Mouse (Mus musculus): ENCODE measurements around the gene Six1. TPM values are rescaled to one million over a fixed set of nuclear protein-coding genes. Genes with fewer than 3 reads are reported as not detected.
"Not testable (repeated sequence)": the region's sequence is repeated elsewhere in the genome, so short reads cannot be mapped to it uniquely, and the experiment has no call there.

Gene Six1
- polyA plus RNA-seq, 1 experiment from 2014 or later = 2.0 TPM

DNA sequence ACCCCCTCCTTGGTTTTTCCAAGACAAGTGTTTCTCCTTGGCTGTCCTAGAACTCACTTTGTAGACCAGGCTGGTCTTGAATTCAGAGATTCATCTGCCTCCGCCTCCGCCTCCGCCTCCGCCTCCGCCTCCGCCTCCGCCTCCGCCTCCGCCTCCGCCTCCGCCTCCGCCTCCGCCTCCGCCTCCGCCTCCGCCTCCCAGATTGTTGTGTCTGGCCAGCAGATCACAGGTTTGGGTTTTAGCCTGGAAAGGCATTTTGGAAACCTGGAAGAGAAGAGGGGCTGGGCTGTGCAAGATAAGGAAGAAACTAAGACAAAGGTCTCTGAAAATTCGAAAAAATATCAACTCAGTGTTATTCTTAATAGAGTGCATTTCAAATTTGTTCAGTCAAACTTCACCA, 51.4 kb downstream of the Six1 start:
- DNase-seq (ENCODE audit: low spot score) = not testable (repeated sequence)
- WGBS = 26% methylated on average over 17 of the region's 17 CpGs

DNA sequence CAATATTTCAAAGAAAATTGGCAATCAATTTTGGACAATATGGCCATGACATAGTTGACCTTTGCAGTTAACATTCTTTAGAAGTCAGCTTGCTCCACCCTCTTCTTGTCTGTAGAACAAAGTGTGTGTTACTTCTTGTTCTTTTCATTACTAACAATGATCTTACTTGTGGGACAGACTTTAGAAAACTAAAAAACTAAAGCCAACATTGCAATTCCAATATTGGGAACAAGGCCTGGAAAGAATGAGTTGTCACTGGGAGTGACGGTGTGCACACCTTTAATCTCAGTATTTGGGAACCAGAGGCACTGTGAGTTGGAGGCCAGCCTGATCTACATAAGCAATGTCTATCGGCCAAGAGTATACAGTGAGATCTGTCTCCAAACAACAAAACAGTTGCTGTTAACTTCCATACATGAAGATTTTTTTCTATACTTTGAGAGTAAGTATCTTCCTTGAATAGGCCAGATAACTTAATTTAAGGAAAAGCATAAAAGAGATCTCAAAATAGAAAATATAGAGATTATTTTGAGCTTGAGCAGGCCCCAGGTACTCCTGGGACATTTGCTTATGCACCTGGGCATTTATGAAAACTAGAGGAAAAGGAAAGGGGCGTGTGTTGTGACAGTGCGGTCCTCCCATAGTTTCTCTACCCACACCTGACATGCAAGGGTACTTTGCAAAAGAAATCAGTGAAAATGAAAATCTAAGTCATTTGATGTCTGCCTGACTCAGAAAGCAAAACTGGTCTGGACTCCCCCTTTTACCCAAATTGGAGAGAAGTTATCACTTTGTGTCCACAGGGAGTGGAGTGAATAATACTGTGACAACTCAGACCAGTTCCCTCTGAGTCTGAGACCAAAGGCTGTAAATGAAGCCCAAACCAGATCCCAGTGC, 55.3 kb downstream of the Six1 start:
- H3K27me3 ChIP-seq (replicated peaks; ENCODE audit: control insufficient read depth, insufficient read depth, low read length) = no peaks in the 10 kb centered on the region
- no peaks in the 10 kb centered on the region for H3K4me1 ChIP-seq (replicated peaks; ENCODE audit: control insufficient read depth, insufficient read depth, low read length)
- H3K4me3 ChIP-seq (ENCODE audit: low read depth, low read length) = no peak overlapping the region
- no peaks in the 10 kb centered on the region for H3K9me3 ChIP-seq (ENCODE audit: control insufficient read depth, low read length)
- H3K36me3 ChIP-seq (ENCODE audit: control insufficient read depth, insufficient read depth, low read length) = no peaks in the 10 kb centered on the region
- DNase-seq (ENCODE audit: low spot score) (no peak), ATAC-seq (replicated peaks; ENCODE audit: low FRiP score) (no peak)
- no peak overlapping the region for H3K27ac ChIP-seq (ENCODE audit: low read depth, low read length)
- H3K9ac ChIP-seq (ENCODE audit: low read depth, low read length) = no peak overlapping the region
- 80% methylated on average over 4 of the region's 4 CpGs for WGBS
- no peak overlapping the region for H3K4me2 ChIP-seq

More for the DNA sequence above, 51.4 kb downstream of the Six1 start:
- not testable (repeated sequence) for H3K36me3 ChIP-seq (ENCODE audit: control insufficient read depth, insufficient read depth, low read length); ATAC-seq (replicated peaks; ENCODE audit: low FRiP score); H3K4me1 ChIP-seq (replicated peaks; ENCODE audit: control insufficient read depth, insufficient read depth, low read length); H3K4me3 ChIP-seq (ENCODE audit: low read depth, low read length); H3K4me2 ChIP-seq; H3K9ac ChIP-seq (ENCODE audit: low read depth, low read length); H3K9me3 ChIP-seq (ENCODE audit: control insufficient read depth, low read length); H3K27ac ChIP-seq (ENCODE audit: low read depth, low read length); H3K27me3 ChIP-seq (replicated peaks; ENCODE audit: control insufficient read depth, insufficient read depth, low read length)

DNA sequence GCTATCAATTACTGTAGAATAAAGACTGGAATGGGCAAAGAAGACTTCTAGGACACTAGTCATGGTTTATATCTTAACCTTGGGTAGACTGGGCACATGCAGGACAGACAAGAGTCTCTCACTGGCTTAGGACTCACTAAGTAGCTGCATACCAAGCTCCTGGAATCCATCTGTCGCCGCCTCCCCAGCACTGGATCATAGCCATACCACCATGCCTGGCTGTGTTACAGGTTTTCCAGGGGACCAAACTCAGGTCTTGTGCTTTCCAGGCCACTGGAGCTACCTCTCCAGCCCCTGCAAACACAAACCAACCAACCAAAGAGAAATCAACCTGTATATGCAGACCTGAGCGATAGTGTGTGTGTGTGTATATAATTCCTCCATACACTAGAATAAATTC, 57.0 kb downstream of the Six1 start:
- Histone ChIP-seq H3K36me3 (ENCODE audit: control insufficient read depth, insufficient read depth, low read length) (no peaks in the 10 kb centered on the region), H3K4me2 (no peak overlapping the region), H3K4me1 (replicated peaks; ENCODE audit: control insufficient read depth, insufficient read depth, low read length) (no peaks in the 10 kb centered on the region), H3K4me3 (ENCODE audit: low read depth, low read length) (no peak overlapping the region), H3K27me3 (replicated peaks; ENCODE audit: control insufficient read depth, insufficient read depth, low read length) (no peaks in the 10 kb centered on the region), H3K9ac (ENCODE audit: low read depth, low read length) (no peak overlapping the region), H3K27ac (ENCODE audit: low read depth, low read length) (no peak overlapping the region), H3K9me3 (ENCODE audit: control insufficient read depth, low read length) (no peaks in the 10 kb centered on the region)
- no peak for ATAC-seq (replicated peaks; ENCODE audit: low FRiP score)
- 83% methylated on average over 3 of the region's 3 CpGs for WGBS
- no peak for DNase-seq (ENCODE audit: low spot score)

Other genes starting within 250 kb of the Six1 start
- not detected in 2 replicates for gene Six6, start 114.0 kb downstream of the Six1 start, polyA plus RNA-seq (2014; fragmentation: Nextera tagmentation; extraction: Ambion mirVana)
- 3.1 and 3.5 TPM in 2 replicates for gene 4930447C04Rik, start 113.1 kb downstream of the Six1 start, polyA plus RNA-seq (2014; fragmentation: Nextera tagmentation; extraction: Ambion mirVana)
- gene Six4, start 59.6 kb upstream of the Six1 start, polyA plus RNA-seq (2014; fragmentation: Nextera tagmentation; extraction: Ambion mirVana) = 1.4 and 1.6 TPM in 2 replicates
- gene Mnat1, start 69.8 kb upstream of the Six1 start, polyA plus RNA-seq (2014; fragmentation: Nextera tagmentation; extraction: Ambion mirVana) = 30.5 and 31.4 TPM in 2 replicates
- 21.6 and 23.8 TPM in 2 replicates for gene Trmt5, start 232.8 kb upstream of the Six1 start, polyA plus RNA-seq (2014; fragmentation: Nextera tagmentation; extraction: Ambion mirVana)
- 5.5 and 6.4 TPM in 2 replicates for gene Slc38a6, start 232.9 kb upstream of the Six1 start, polyA plus RNA-seq (2014; fragmentation: Nextera tagmentation; extraction: Ambion mirVana)